ENCODE assay signal across 7 mouse cellular contexts in genomic region chr19:36904211-36905007, GRCm38 (mm10). TPM values are rescaled to one million over a fixed set of nuclear protein-coding genes. Genes with fewer than 3 reads are reported as not detected.
DNase-seq lines count a peak whose midpoint lies in the region; ATAC-seq and TF ChIP-seq lines count a peak whose summit lies in the region.

No protein-coding gene starts in this region.

- H3K9me3 ChIP-seq in liver, postnatal 0 days (ENCODE audit: low read length): no peaks in the 10 kb centered on the region

- 3% methylated on average over 38 of the region's 41 CpGs for WGBS in liver, postnatal 0 days (ENCODE audit: insufficient replicate concordance)

- no peak for DNase-seq in testis, postnatal 14 days (ENCODE audit: low spot score)
- peak; percentile 82 to 83 for DNase-seq in cerebellum, postnatal 10 days
- DNase-seq in kidney, postnatal 10 days: peak; percentile 52
- DNase-seq in liver, postnatal 0 days: peak; percentile 40
- peak; percentile 28 for DNase-seq in right cerebral cortex, adult 18-20 months

- no peaks in the 10 kb centered on the region for H3K36me3 ChIP-seq in testis, adult 2 months (ENCODE audit: control insufficient read depth, insufficient read depth, low read length)
- H3K36me3 ChIP-seq in liver, postnatal 0 days (replicated peaks; ENCODE audit: insufficient read depth, low read length): no peaks in the 10 kb centered on the region

- TF ChIP-seq POLR2A in testis, adult 2 months (IDR thresholded peaks at IDR 0.05; ENCODE audit: control insufficient read depth, low read depth, low read length): no peak

- peak overlapping the region; percentile 95 for H3K4me2 ChIP-seq in liver, postnatal 0 days (ENCODE audit: low read depth, low read length)

- H3K27ac ChIP-seq in testis, adult 2 months (ENCODE audit: control insufficient read depth, insufficient read depth, low read depth, low read length): no peak overlapping the region
- H3K27ac ChIP-seq in liver, postnatal 0 days (ENCODE audit: low read depth): no peak overlapping the region

- H3K4me3 ChIP-seq in testis, adult 2 months (ENCODE audit: control insufficient read depth, low read depth, low read length): peak overlapping the region; percentile 46
- H3K4me3 ChIP-seq in liver, postnatal 0 days (ENCODE audit: low read depth, low read length): peak overlapping the region; percentile 63

- TF ChIP-seq EP300 in liver, postnatal 0 days (IDR thresholded peaks at IDR 0.05; ENCODE audit: low read depth): no peak

- H3K4me1 ChIP-seq in testis, adult 2 months (ENCODE audit: control insufficient read depth, insufficient read depth, low read length): peaks cover 2% of the 10 kb centered on the region; the same call in 1 of the 2 replicates
- peaks cover 6% of the 10 kb centered on the region for H3K4me1 ChIP-seq in liver, postnatal 0 days (ENCODE audit: insufficient read depth)

- no peak for TF ChIP-seq CTCF in testis, adult 2 months (IDR thresholded peaks at IDR 0.05; ENCODE audit: control insufficient read depth, insufficient read depth, insufficient replicate concordance, low read depth, low read length)
- TF ChIP-seq CTCF in liver, postnatal 0 days (IDR thresholded peaks at IDR 0.05; ENCODE audit: low read depth): no peak

- peak overlapping the region; percentile 67 for H3K9ac ChIP-seq in liver, postnatal 0 days (replicated peaks)

- peak; percentile 68 for ATAC-seq in granulocyte monocyte progenitor cell, adult 5-6 weeks (replicated peaks; ENCODE audit: poor library complexity, severe bottlenecking)
- ATAC-seq in liver, postnatal 0 days: peak; percentile 33

- no peaks in the 10 kb centered on the region for H3K27me3 ChIP-seq in testis, adult 2 months (ENCODE audit: control insufficient read depth, insufficient read depth, low read length)
- 0 out of 2 replicates have a peak, but pooled peaks cover 7% of the 10 kb centered on the region for H3K27me3 ChIP-seq in liver, postnatal 0 days (ENCODE audit: insufficient read depth, low read length)

RNA-seq across cellular contexts. Expression of gene Fgfbp3, which starts 15.0 kb away (rescaled TPM):
- polyA plus RNA-seq in testis, adult 2 months (2012; rRNA removed): 0.16 and 0.55 TPM in 2 replicates
- total RNA-seq in granulocyte monocyte progenitor cell, adult 5-6 weeks (2014; fragmentation: Nextera tagmentation): 1.7 TPM in 1 of 2 replicates, not detected in the other
- total RNA-seq in granulocyte monocyte progenitor cell, adult 5-6 weeks (2017): 0.60 and 1.1 TPM in 2 replicates
- polyA plus RNA-seq in liver, postnatal 0 days (2015; fragmentation: Nextera tagmentation; extraction: Ambion mirVana): 1.0 and 1.2 TPM in 2 replicates

RNA-seq across cellular contexts. Expression of gene Btaf1, which starts 21.5 kb away (rescaled TPM):
- polyA plus RNA-seq in testis, adult 2 months (2012; rRNA removed): 15.4 and 16.7 TPM in 2 replicates
- 32.5 and 42.8 TPM in 2 replicates for total RNA-seq in granulocyte monocyte progenitor cell, adult 5-6 weeks (2014; fragmentation: Nextera tagmentation)
- total RNA-seq in granulocyte monocyte progenitor cell, adult 5-6 weeks (2017): 56.7 and 60.8 TPM in 2 replicates
- polyA plus RNA-seq in liver, postnatal 0 days (2015; fragmentation: Nextera tagmentation; extraction: Ambion mirVana): 2.9 and 3.7 TPM in 2 replicates
